26 mouse cellular contexts compared by ENCODE assay signal in genomic region chr3:100521626-100522025, GRCm38 (mm10).
"Had no signal": no experiment of that assay in that cellular context is flagged by ENCODE, and none has a peak within 500 bp of the region (broad histone marks: within the 10 kb centered on the region; RNA-seq: fewer than 3 reads in every experiment).

No protein-coding gene starts in this region.

- H3K4me1 ChIP-seq: heart, embryonic 13.5 days; heart, embryonic 15.5 days; hindbrain, embryonic 13.5 days; hindbrain, embryonic 15.5 days; kidney, embryonic 15.5 days; limb, embryonic 10.5 days; limb, embryonic 12.5 days; liver, embryonic 12.5 days had no signal

- DNase-seq: gastrocnemius, adult 2 months; gastrocnemius, postnatal 10 days; gastrocnemius, postnatal 25 days; heart, adult 2 months; heart, postnatal 14 days; heart, postnatal 36 days; kidney, adult 11 months; kidney, adult 2 months; kidney, adult 9 months; kidney, postnatal 14 days; kidney, postnatal 36 days; layer of hippocampus, adult 9-11 months; layer of hippocampus, postnatal 36 days had no signal

- H3K9me3 ChIP-seq: heart, embryonic 13.5 days; heart, embryonic 15.5 days; hindbrain, embryonic 13.5 days; hindbrain, embryonic 15.5 days; kidney, embryonic 15.5 days; limb, embryonic 10.5 days; liver, embryonic 12.5 days had no signal

- H3K36me3 ChIP-seq: heart, embryonic 13.5 days; heart, embryonic 15.5 days; hindbrain, embryonic 13.5 days; hindbrain, embryonic 15.5 days; kidney, embryonic 15.5 days; limb, embryonic 10.5 days; limb, embryonic 12.5 days; liver, embryonic 12.5 days had no signal

- H3K27ac ChIP-seq: gastrocnemius, adult 2 months; heart, adult 2 months; heart, embryonic 13.5 days; heart, embryonic 15.5 days; hindbrain, embryonic 13.5 days; hindbrain, embryonic 15.5 days; hindbrain, postnatal 0 days; kidney, embryonic 15.5 days; kidney, postnatal 0 days; limb, embryonic 10.5 days; limb, embryonic 12.5 days; liver, embryonic 12.5 days; liver, embryonic 14.5 days had no signal

- ATAC-seq: hindbrain, postnatal 0 days; intestine, embryonic 16.5 days; liver, embryonic 12.5 days had no signal

- H3K4me2 ChIP-seq: heart, embryonic 11.5 days; heart, embryonic 13.5 days; heart, embryonic 15.5 days; hindbrain, embryonic 13.5 days; hindbrain, embryonic 15.5 days; kidney, embryonic 15.5 days; limb, embryonic 12.5 days; liver, embryonic 12.5 days had no signal

- H3K27me3 ChIP-seq: heart, embryonic 13.5 days; heart, embryonic 15.5 days; hindbrain, embryonic 13.5 days; hindbrain, embryonic 15.5 days; kidney, embryonic 15.5 days; limb, embryonic 12.5 days had no signal

- H3K4me3 ChIP-seq: gastrocnemius, adult 2 months; heart, adult 2 months; heart, embryonic 13.5 days; heart, embryonic 15.5 days; hindbrain, embryonic 13.5 days; hindbrain, embryonic 15.5 days; kidney, embryonic 15.5 days; limb, embryonic 10.5 days; limb, embryonic 12.5 days; liver, embryonic 12.5 days had no signal

- H3K9ac ChIP-seq: heart, embryonic 13.5 days; heart, embryonic 15.5 days; hindbrain, embryonic 13.5 days; hindbrain, embryonic 15.5 days; kidney, embryonic 15.5 days; limb, embryonic 12.5 days; liver, embryonic 12.5 days; liver, embryonic 14.5 days had no signal
